ENCODE assay signal across 9 mouse cellular contexts in genomic region chr11:108344759-108345158, GRCm38 (mm10). TPM values are rescaled to one million over a fixed set of nuclear protein-coding genes. Genes with fewer than 3 reads are reported as not detected.
A peak's percentile ranks its signal among the peaks of the same experiment; 100 is the strongest.
DNase-seq lines count a peak whose midpoint lies in the region; ATAC-seq lines count a peak whose summit lies in the region.
"Had no signal": no experiment of that assay in that cellular context is flagged by ENCODE, and none has a peak within 500 bp of the region (broad histone marks: within the 10 kb centered on the region; RNA-seq: fewer than 3 reads in every experiment).

No protein-coding gene starts in this region.

- H3K4me1 ChIP-seq in kidney, embryonic 16.5 days (ENCODE audit: insufficient read depth, low read length): peaks cover 13% of the 10 kb centered on the region
- peaks cover 22% of the 10 kb centered on the region for H3K4me1 ChIP-seq in embryonic facial prominence, embryonic 15.5 days
- peaks cover 4% of the 10 kb centered on the region; the same call in 1 of the 2 replicates for H3K4me1 ChIP-seq in intestine, embryonic 14.5 days (replicated peaks; ENCODE audit: control insufficient read depth, insufficient read depth, low read length)
- H3K4me1 ChIP-seq in midbrain, embryonic 15.5 days: peaks cover 30% of the 10 kb centered on the region

- no peaks in the 10 kb centered on the region for H3K9me3 ChIP-seq in kidney, embryonic 16.5 days (ENCODE audit: low read length)
- no peaks in the 10 kb centered on the region for H3K9me3 ChIP-seq in embryonic facial prominence, embryonic 15.5 days (replicated peaks)
- no peaks in the 10 kb centered on the region for H3K9me3 ChIP-seq in intestine, embryonic 14.5 days (ENCODE audit: control insufficient read depth, low read length)
- no peaks in the 10 kb centered on the region for H3K9me3 ChIP-seq in midbrain, embryonic 15.5 days

- peak overlapping the region; percentile 74; the same call in 1 of the 2 replicates for H3K9ac ChIP-seq in kidney, embryonic 16.5 days (replicated peaks; ENCODE audit: low read length)
- no peak overlapping the region for H3K9ac ChIP-seq in embryonic facial prominence, embryonic 15.5 days
- no peak overlapping the region for H3K9ac ChIP-seq in intestine, embryonic 14.5 days (ENCODE audit: low read length)
- H3K9ac ChIP-seq in midbrain, embryonic 15.5 days: peak overlapping the region; percentile 84; the same call in 1 of the 2 replicates

- WGBS in kidney, embryonic 16.5 days: 57% methylated on average over 8 of the region's 8 CpGs
- 56% methylated on average over 8 of the region's 8 CpGs for WGBS in embryonic facial prominence, embryonic 15.5 days
- WGBS in intestine, embryonic 14.5 days: 66% methylated on average over 8 of the region's 8 CpGs
- WGBS in midbrain, embryonic 15.5 days: 34% methylated on average over 8 of the region's 8 CpGs

- no peaks in the 10 kb centered on the region for H3K36me3 ChIP-seq in kidney, embryonic 16.5 days (ENCODE audit: insufficient read depth, low read length)
- H3K36me3 ChIP-seq in embryonic facial prominence, embryonic 15.5 days: 0 out of 2 replicates have a peak, but pooled peaks cover 1% of the 10 kb centered on the region
- H3K36me3 ChIP-seq in intestine, embryonic 14.5 days (ENCODE audit: control insufficient read depth, insufficient read depth, low read length): no peaks in the 10 kb centered on the region
- H3K36me3 ChIP-seq in midbrain, embryonic 15.5 days (replicated peaks): no peaks in the 10 kb centered on the region
- H3K36me3 ChIP-seq: G1E had no signal

- ATAC-seq in kidney, embryonic 16.5 days (ENCODE audit: low FRiP score, low TSS enrichment): no peak
- ATAC-seq in embryonic facial prominence, embryonic 15.5 days (ENCODE audit: insufficient number of reproducible peaks, low FRiP score, low TSS enrichment, low read depth): no peak
- no peak for ATAC-seq in intestine, embryonic 14.5 days (replicated peaks; ENCODE audit: low FRiP score, low TSS enrichment, low read depth)
- ATAC-seq in midbrain, embryonic 15.5 days (replicated peaks): no peak

- no peaks in the 10 kb centered on the region for H3K27me3 ChIP-seq in kidney, embryonic 16.5 days (ENCODE audit: insufficient read depth, low read length)
- no peaks in the 10 kb centered on the region for H3K27me3 ChIP-seq in embryonic facial prominence, embryonic 15.5 days
- 0 out of 2 replicates have a peak, but pooled peaks cover 2% of the 10 kb centered on the region for H3K27me3 ChIP-seq in intestine, embryonic 14.5 days (replicated peaks; ENCODE audit: control insufficient read depth, insufficient read depth, low read length)
- H3K27me3 ChIP-seq in midbrain, embryonic 15.5 days (replicated peaks): no peaks in the 10 kb centered on the region

- peak overlapping the region; percentile 67 for H3K4me3 ChIP-seq in kidney, embryonic 16.5 days (ENCODE audit: low read length)
- H3K4me3 ChIP-seq in embryonic facial prominence, embryonic 15.5 days (replicated peaks): peak overlapping the region; percentile 77; the same call in 1 of the 2 replicates
- H3K4me3 ChIP-seq in intestine, embryonic 14.5 days (ENCODE audit: low read depth, low read length): peak overlapping the region; percentile 91; the same call in 1 of the 2 replicates
- peak overlapping the region; percentile 66 for H3K4me3 ChIP-seq in midbrain, embryonic 15.5 days

- no peak overlapping the region for H3K27ac ChIP-seq in kidney, embryonic 16.5 days (ENCODE audit: low read length)
- H3K27ac ChIP-seq in embryonic facial prominence, embryonic 15.5 days (replicated peaks): no peak overlapping the region
- no peak overlapping the region for H3K27ac ChIP-seq in intestine, embryonic 14.5 days (ENCODE audit: low read depth)
- no peak overlapping the region; the same call in 1 of the 2 replicates for H3K27ac ChIP-seq in midbrain, embryonic 15.5 days

- DNase-seq in kidney, adult 11 months: no peak
- no peak for DNase-seq in intestine, embryonic 14.5 days (ENCODE audit: low spot score)
- no peak for DNase-seq in frontal cortex, postnatal 14 days (ENCODE audit: low spot score in 2 of 2)
- no peak for DNase-seq in urinary bladder, postnatal 4 days (ENCODE audit: low spot score in 2 of 2)
- no peak for DNase-seq in embryo, embryonic 9.5 days (ENCODE audit: extremely low spot score)

- H3K4me2 ChIP-seq in kidney, embryonic 16.5 days (replicated peaks; ENCODE audit: low read depth, low read length): peak overlapping the region; percentile 90
- H3K4me2 ChIP-seq in embryonic facial prominence, embryonic 15.5 days (replicated peaks): peak overlapping the region; percentile 94
- H3K4me2 ChIP-seq in intestine, embryonic 14.5 days (ENCODE audit: low read length): peak overlapping the region; percentile 99
- peak overlapping the region; percentile 98 for H3K4me2 ChIP-seq in midbrain, embryonic 15.5 days

RNA-seq across cellular contexts. Expression of gene Prkca, which starts 1.0 kb away (rescaled TPM):
- 7.0 and 9.7 TPM in 2 replicates for polyA plus RNA-seq in kidney, embryonic 16.5 days (2015; fragmentation: Nextera tagmentation; extraction: Ambion mirVana)
- 7.8 and 9.7 TPM in 2 replicates for polyA plus RNA-seq in embryonic facial prominence, embryonic 15.5 days (2015; fragmentation: Nextera tagmentation; extraction: Ambion mirVana)
- 18.2 and 19.8 TPM in 2 replicates for polyA plus RNA-seq in intestine, embryonic 14.5 days (2014; fragmentation: Nextera tagmentation; extraction: Ambion mirVana)
- 7.0 and 7.2 TPM in 2 replicates for polyA plus RNA-seq in midbrain, embryonic 15.5 days (2015; fragmentation: Nextera tagmentation; extraction: Ambion mirVana)
- polyA plus RNA-seq: G1E had no signal

RNA-seq across cellular contexts. Expression of gene Apoh, which starts 1.6 kb away (rescaled TPM):
- polyA plus RNA-seq in kidney, embryonic 16.5 days (2015; fragmentation: Nextera tagmentation; extraction: Ambion mirVana): 1.9 and 2.4 TPM in 2 replicates
- 0.62 TPM in 1 of 2 replicates, not detected in the other for polyA plus RNA-seq in embryonic facial prominence, embryonic 15.5 days (2015; fragmentation: Nextera tagmentation; extraction: Ambion mirVana)
- polyA plus RNA-seq in intestine, embryonic 14.5 days (2014; fragmentation: Nextera tagmentation; extraction: Ambion mirVana): not detected in 2 replicates
- polyA plus RNA-seq in midbrain, embryonic 15.5 days (2015; fragmentation: Nextera tagmentation; extraction: Ambion mirVana): 0.28 and 2.5 TPM in 2 replicates
- polyA plus RNA-seq: G1E had no signal

Comparison
In these comparisons a context has a peak if more than half of its experiments do, and no peak if none do; other contexts are left out.
1. H3K9ac ChIP-seq: peak in kidney, embryonic 16.5 days (single experiment) and midbrain, embryonic 15.5 days (single experiment); none in embryonic facial prominence, embryonic 15.5 days (single experiment) and intestine, embryonic 14.5 days (single experiment).
2. Peak in every context shown above with its lines, with median percentiles within 50 percentile points of each other: H3K4me2 ChIP-seq and H3K4me3 ChIP-seq.